Mouse (Mus musculus): ENCODE data around the gene Tecta. TPM values are rescaled to one million over a fixed set of nuclear protein-coding genes. Genes with fewer than 3 reads are reported as not detected.

Tecta gene
- polyA plus RNA-seq, 1 experiment, result not detected

GRCm38 (mm10) chr9:42426661-42427358, 27.1 kb upstream of the Tecta start:
- 87% methylated on average over 10 of the region's 10 CpGs for WGBS
- H3K4me3 ChIP-seq (replicated peaks; ENCODE audit: control insufficient read depth, low read depth, low read length), result no peak overlapping the region
- TF ChIP-seq CTCF (IDR thresholded peaks at IDR 0.05; ENCODE audit: control insufficient read depth, insufficient read depth, low read length) (no peak), POLR2A (IDR thresholded peaks at IDR 0.05; ENCODE audit: borderline replicate concordance, control insufficient read depth, low read depth, low read length) (no peak)

GRCm38 (mm10) chr9:42423649-42424048, 23.9 kb upstream of the Tecta start:
- Histone ChIP-seq H3K27ac (ENCODE audit: control insufficient read depth, insufficient read depth, low read depth, low read length, poor library complexity) (no peak overlapping the region), H3K4me3 (replicated peaks; ENCODE audit: control insufficient read depth, low read depth, low read length) (no peak overlapping the region), H3K4me1 (ENCODE audit: control insufficient read depth, insufficient read depth, low read length) (peaks cover under 1% of the 10 kb centered on the region; the same call in 1 of the 2 replicates)
- 75% methylated on average over 2 of the region's 2 CpGs for WGBS
- TF ChIP-seq POLR2A (IDR thresholded peaks at IDR 0.05; ENCODE audit: borderline replicate concordance, control insufficient read depth, low read depth, low read length) (no peak), CTCF (IDR thresholded peaks at IDR 0.05; ENCODE audit: control insufficient read depth, insufficient read depth, low read length) (no peak)

More at GRCm38 (mm10) chr9:42426661-42427358, 27.1 kb upstream of the Tecta start:
- Histone ChIP-seq H3K4me1 (ENCODE audit: control insufficient read depth, insufficient read depth, low read length) (peaks cover 2% of the 10 kb centered on the region; the same call in 1 of the 2 replicates), H3K27ac (ENCODE audit: control insufficient read depth, insufficient read depth, low read depth, low read length, poor library complexity) (no peak overlapping the region)

DNA sequence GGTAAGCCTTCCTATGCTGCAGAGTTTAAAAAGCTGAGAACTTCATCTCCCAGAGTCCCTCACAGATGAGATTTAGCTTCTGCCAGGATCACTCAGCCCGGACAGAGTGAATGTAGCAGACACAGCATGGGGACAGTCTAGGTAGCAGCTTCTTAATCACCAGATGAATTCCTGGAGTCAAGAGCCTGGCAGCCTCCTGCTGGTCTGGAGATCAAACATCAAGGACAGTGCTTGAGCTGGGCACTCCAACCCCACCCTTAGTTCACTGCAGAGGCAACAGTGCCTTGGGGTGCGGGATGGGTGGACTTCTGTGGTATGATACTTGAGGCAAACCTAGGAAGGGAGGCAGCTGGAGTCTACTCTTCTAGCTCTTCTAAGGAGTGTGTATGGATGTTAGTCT, 20.0 kb upstream of the Tecta start:
- no peak for TF ChIP-seq CTCF (IDR thresholded peaks at IDR 0.05; ENCODE audit: control insufficient read depth, insufficient read depth, low read length)
- TF ChIP-seq POLR2A (IDR thresholded peaks at IDR 0.05; ENCODE audit: borderline replicate concordance, control insufficient read depth, low read depth, low read length), result no peak
- H3K27ac ChIP-seq (ENCODE audit: control insufficient read depth, insufficient read depth, low read depth, low read length, poor library complexity), result no peak overlapping the region
- H3K4me1 ChIP-seq (ENCODE audit: control insufficient read depth, insufficient read depth, low read length), result no peaks in the 10 kb centered on the region
- 91% methylated on average over 2 of the region's 2 CpGs for WGBS
- no peak overlapping the region for H3K4me3 ChIP-seq (replicated peaks; ENCODE audit: control insufficient read depth, low read depth, low read length)

DNA sequence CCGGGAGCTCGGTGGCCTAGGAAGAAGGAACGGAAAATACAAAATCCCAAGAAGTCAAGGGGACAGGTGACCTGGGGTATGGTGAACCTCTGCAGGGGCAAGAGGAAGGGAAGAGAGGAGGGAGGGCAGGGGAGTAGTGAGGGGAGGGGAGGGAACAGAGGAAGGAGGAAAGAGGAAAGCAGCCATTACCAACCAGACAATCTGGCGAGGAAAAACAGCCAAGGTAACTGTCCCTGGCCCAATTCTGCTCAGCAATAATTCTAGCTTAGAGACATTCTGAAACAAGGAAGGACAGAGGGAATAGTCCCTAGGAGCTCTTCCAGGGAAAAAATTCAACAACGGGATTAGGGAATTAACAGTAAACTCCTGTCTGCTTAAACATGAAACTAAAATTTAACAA, 19.1 kb upstream of the Tecta start:
- no peak for TF ChIP-seq CTCF (IDR thresholded peaks at IDR 0.05; ENCODE audit: control insufficient read depth, insufficient read depth, low read length)
- no peak for TF ChIP-seq POLR2A (IDR thresholded peaks at IDR 0.05; ENCODE audit: borderline replicate concordance, control insufficient read depth, low read depth, low read length)
- Histone ChIP-seq H3K4me1 (ENCODE audit: control insufficient read depth, insufficient read depth, low read length) (no peaks in the 10 kb centered on the region), H3K27ac (ENCODE audit: control insufficient read depth, insufficient read depth, low read depth, low read length, poor library complexity) (no peak overlapping the region), H3K4me3 (replicated peaks; ENCODE audit: control insufficient read depth, low read depth, low read length) (no peak overlapping the region)
- WGBS, result 73% methylated on average over 5 of the region's 5 CpGs

DNA sequence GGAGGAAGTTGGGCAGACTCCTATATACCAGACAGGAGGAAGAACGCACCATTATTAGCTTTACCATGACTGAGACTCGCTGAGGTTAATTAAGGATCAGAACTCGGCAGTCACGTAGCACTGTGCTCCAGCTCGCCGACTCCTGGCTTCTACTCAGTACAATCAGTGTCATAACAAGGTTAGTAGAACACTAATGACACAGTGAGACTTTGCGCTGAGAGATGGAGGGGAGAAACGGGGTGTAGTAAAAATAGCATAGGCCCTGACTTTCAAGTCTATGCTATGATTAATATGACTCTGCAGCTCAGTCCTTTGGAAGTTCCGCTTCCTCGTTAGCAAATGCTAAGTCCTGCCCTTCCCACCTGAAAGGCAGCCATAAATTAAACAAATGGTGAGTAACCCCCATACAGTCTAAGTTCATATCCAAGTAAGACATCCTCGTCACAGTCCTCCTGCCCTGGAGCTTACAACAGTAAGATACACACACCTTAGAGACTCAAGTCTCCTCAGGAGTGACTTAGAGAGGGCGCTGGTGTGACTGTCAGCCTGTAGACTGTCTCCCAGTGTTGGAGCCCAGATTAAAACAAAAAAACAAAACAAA, 17.7 kb upstream of the Tecta start:
- no peaks in the 10 kb centered on the region for H3K4me1 ChIP-seq (ENCODE audit: control insufficient read depth, insufficient read depth, low read length)
- no peak for TF ChIP-seq POLR2A (IDR thresholded peaks at IDR 0.05; ENCODE audit: borderline replicate concordance, control insufficient read depth, low read depth, low read length)
- no peak for TF ChIP-seq CTCF (IDR thresholded peaks at IDR 0.05; ENCODE audit: control insufficient read depth, insufficient read depth, low read length)
- no peak overlapping the region for H3K27ac ChIP-seq (ENCODE audit: control insufficient read depth, insufficient read depth, low read depth, low read length, poor library complexity)
- 84% methylated on average over 12 of the region's 12 CpGs for WGBS
- H3K4me3 ChIP-seq (replicated peaks; ENCODE audit: control insufficient read depth, low read depth, low read length), result no peak overlapping the region

DNA sequence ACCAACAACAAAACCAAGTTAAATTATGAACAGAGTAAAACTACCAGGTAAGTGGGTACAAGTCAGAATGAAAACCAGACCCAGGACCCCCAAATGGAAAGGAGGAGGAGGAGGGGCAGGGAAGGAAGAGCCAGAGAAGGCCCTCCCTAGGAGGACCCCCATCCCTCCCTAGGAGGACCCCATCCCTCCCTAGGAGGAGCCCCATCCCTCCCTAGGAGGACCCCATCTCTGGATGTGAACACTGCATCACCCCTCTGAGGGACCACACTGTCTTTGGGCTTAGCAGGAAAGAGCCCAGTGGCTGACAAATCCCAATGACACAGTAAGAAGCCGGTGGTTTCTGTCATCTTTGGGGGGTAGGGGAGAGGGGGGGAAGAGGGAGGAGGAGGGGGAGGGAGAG, 15.5 kb upstream of the Tecta start:
- WGBS, result 63% methylated on average over 1 of the region's 1 CpGs
- H3K4me3 ChIP-seq (replicated peaks; ENCODE audit: control insufficient read depth, low read depth, low read length), result no peak overlapping the region
- H3K4me1 ChIP-seq (ENCODE audit: control insufficient read depth, insufficient read depth, low read length), result no peaks in the 10 kb centered on the region
- no peak overlapping the region for H3K27ac ChIP-seq (ENCODE audit: control insufficient read depth, insufficient read depth, low read depth, low read length, poor library complexity)
- TF ChIP-seq CTCF (IDR thresholded peaks at IDR 0.05; ENCODE audit: control insufficient read depth, insufficient read depth, low read length), result no peak
- TF ChIP-seq POLR2A (IDR thresholded peaks at IDR 0.05; ENCODE audit: borderline replicate concordance, control insufficient read depth, low read depth, low read length), result no peak

DNA sequence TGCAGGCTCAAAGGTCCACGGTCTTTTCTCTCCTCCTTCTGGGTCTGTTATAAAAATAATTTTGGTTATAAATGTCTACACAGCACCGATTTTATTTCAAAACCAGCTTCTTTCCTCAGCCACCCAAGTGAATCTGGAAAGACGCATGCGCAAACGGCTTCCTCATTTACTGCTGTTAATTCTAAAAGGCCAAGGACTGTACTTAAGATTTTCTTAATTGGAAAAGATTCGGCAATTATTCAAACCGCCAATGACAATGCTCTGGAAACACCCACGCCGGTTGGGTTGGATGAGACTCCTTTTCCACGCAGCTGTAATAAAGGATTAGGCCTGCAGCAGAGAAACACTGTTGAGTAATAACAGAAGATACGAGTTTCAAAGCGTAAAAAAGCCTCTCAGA, 13.6 kb upstream of the Tecta start:
- Histone ChIP-seq H3K4me1 (ENCODE audit: control insufficient read depth, insufficient read depth, low read length) (no peaks in the 10 kb centered on the region), H3K27ac (ENCODE audit: control insufficient read depth, insufficient read depth, low read depth, low read length, poor library complexity) (no peak overlapping the region), H3K4me3 (replicated peaks; ENCODE audit: control insufficient read depth, low read depth, low read length) (no peak overlapping the region)
- TF ChIP-seq CTCF (IDR thresholded peaks at IDR 0.05; ENCODE audit: control insufficient read depth, insufficient read depth, low read length) (no peak), POLR2A (IDR thresholded peaks at IDR 0.05; ENCODE audit: borderline replicate concordance, control insufficient read depth, low read depth, low read length) (no peak)
- 89% methylated on average over 12 of the region's 12 CpGs for WGBS

- Histone ChIP-seq H3K4me3 (replicated peaks; ENCODE audit: control insufficient read depth, low read depth, low read length) (no peak overlapping the region), H3K27ac (ENCODE audit: control insufficient read depth, insufficient read depth, low read depth, low read length, poor library complexity) (no peak overlapping the region), H3K4me1 (ENCODE audit: control insufficient read depth, insufficient read depth, low read length) (no peaks in the 10 kb centered on the region)
- no peak for TF ChIP-seq CTCF (IDR thresholded peaks at IDR 0.05; ENCODE audit: control insufficient read depth, insufficient read depth, low read length)
- no peak for TF ChIP-seq POLR2A (IDR thresholded peaks at IDR 0.05; ENCODE audit: borderline replicate concordance, control insufficient read depth, low read depth, low read length)
- WGBS, result 87% methylated on average over 6 of the region's 6 CpGs
Observed at GRCm38 (mm10) chr9:42411296-42411695, 11.6 kb upstream of the Tecta start.
